Mouse (Mus musculus): Measurements from ENCODE around the gene Emid1. TPM values are rescaled to one million over a fixed set of nuclear protein-coding genes. Genes with fewer than 3 reads are reported as not detected.

Emid1 gene
- polyA plus RNA-seq, 1 experiment from 2014 or later: 178 TPM

DNA sequence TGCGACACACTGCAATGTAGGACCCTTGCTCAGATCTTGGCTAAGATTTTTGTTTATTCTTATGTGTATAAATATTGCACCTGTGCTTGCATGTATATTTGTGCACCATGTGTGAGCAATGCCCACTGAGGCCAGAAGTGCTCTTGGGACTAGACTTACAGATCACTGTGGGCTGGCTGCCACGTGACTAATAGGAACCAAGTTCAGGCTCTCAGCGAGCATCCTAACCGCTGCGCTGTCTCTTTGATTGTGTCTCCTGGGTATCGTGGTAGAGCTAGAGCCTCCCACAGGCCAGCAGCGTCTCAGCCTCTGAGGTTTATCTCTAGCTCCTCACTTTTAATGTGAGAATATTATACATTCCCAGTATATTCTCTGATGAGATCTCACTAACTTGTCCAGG lies 38.4 kb downstream of the Emid1 start:
- no peaks in the 10 kb centered on the region for H3K27me3 ChIP-seq (ENCODE audit: control insufficient read depth, insufficient read depth, low read length)
- H3K9ac ChIP-seq (ENCODE audit: low read depth, low read length): no peak overlapping the region
- H3K4me1 ChIP-seq (ENCODE audit: control insufficient read depth, insufficient read depth, low read length): no peaks in the 10 kb centered on the region
- no peaks in the 10 kb centered on the region for H3K9me3 ChIP-seq (ENCODE audit: control insufficient read depth, low read length)
- no peak for ATAC-seq (ENCODE audit: low FRiP score, low TSS enrichment)
- no peak overlapping the region for H3K4me2 ChIP-seq (replicated peaks; ENCODE audit: low read depth, low read length)
- no peaks in the 10 kb centered on the region for H3K36me3 ChIP-seq (ENCODE audit: control insufficient read depth, insufficient read depth, low read length)
- 90% methylated on average over 7 of the region's 7 CpGs for WGBS
- no peak overlapping the region for H3K27ac ChIP-seq (ENCODE audit: low read depth, low read length)
- no peak overlapping the region for H3K4me3 ChIP-seq (ENCODE audit: low read length)

GRCm38 (mm10) chr11:5109441-5109840 lies 42.6 kb downstream of the Emid1 start:
- H3K9me3 ChIP-seq (ENCODE audit: control insufficient read depth, low read length): no peaks in the 10 kb centered on the region
- no peaks in the 10 kb centered on the region for H3K4me1 ChIP-seq (ENCODE audit: control insufficient read depth, insufficient read depth, low read length)
- H3K36me3 ChIP-seq (ENCODE audit: control insufficient read depth, insufficient read depth, low read length): peaks cover 8% of the 10 kb centered on the region; the same call in 1 of the 2 replicates
- H3K9ac ChIP-seq (ENCODE audit: low read depth, low read length): no peak overlapping the region; the same call in 1 of the 2 replicates
- ATAC-seq (ENCODE audit: low FRiP score, low TSS enrichment): no peak
- H3K27ac ChIP-seq (ENCODE audit: low read depth, low read length): no peak overlapping the region
- no peaks in the 10 kb centered on the region for H3K27me3 ChIP-seq (ENCODE audit: control insufficient read depth, insufficient read depth, low read length)
- WGBS: 79% methylated on average over 8 of the region's 8 CpGs
- no peak overlapping the region for H3K4me3 ChIP-seq (ENCODE audit: low read length)
- no peak overlapping the region for H3K4me2 ChIP-seq (replicated peaks; ENCODE audit: low read depth, low read length)

GRCm38 (mm10) chr11:5103986-5104509 lies 48.0 kb downstream of the Emid1 start:
- Histone ChIP-seq H3K27me3 (ENCODE audit: control insufficient read depth, insufficient read depth, low read length) (no peaks in the 10 kb centered on the region), H3K4me1 (ENCODE audit: control insufficient read depth, insufficient read depth, low read length) (peaks cover 11% of the 10 kb centered on the region), H3K27ac (ENCODE audit: low read depth, low read length) (no peak overlapping the region), H3K4me2 (replicated peaks; ENCODE audit: low read depth, low read length) (no peak overlapping the region), H3K9ac (ENCODE audit: low read depth, low read length) (no peak overlapping the region), H3K36me3 (ENCODE audit: control insufficient read depth, insufficient read depth, low read length) (peaks cover 13% of the 10 kb centered on the region; the same call in 1 of the 2 replicates), H3K4me3 (ENCODE audit: low read length) (no peak overlapping the region), H3K9me3 (ENCODE audit: control insufficient read depth, low read length) (no peaks in the 10 kb centered on the region)
- ATAC-seq (ENCODE audit: low FRiP score, low TSS enrichment): no peak
- WGBS: 93% methylated on average over 4 of the region's 4 CpGs

GRCm38 (mm10) chr11:5102384-5102783 lies 49.7 kb downstream of the Emid1 start:
- WGBS: 92% methylated on average over 7 of the region's 7 CpGs
- Histone ChIP-seq H3K36me3 (ENCODE audit: control insufficient read depth, insufficient read depth, low read length) (peaks cover 13% of the 10 kb centered on the region; the same call in 1 of the 2 replicates), H3K9ac (ENCODE audit: low read depth, low read length) (no peak overlapping the region), H3K4me2 (replicated peaks; ENCODE audit: low read depth, low read length) (no peak overlapping the region), H3K9me3 (ENCODE audit: control insufficient read depth, low read length) (no peaks in the 10 kb centered on the region), H3K4me3 (ENCODE audit: low read length) (no peak overlapping the region), H3K4me1 (ENCODE audit: control insufficient read depth, insufficient read depth, low read length) (peaks cover 11% of the 10 kb centered on the region), H3K27me3 (ENCODE audit: control insufficient read depth, insufficient read depth, low read length) (no peaks in the 10 kb centered on the region), H3K27ac (ENCODE audit: low read depth, low read length) (no peak overlapping the region)
- no peak for ATAC-seq (ENCODE audit: low FRiP score, low TSS enrichment)

DNA sequence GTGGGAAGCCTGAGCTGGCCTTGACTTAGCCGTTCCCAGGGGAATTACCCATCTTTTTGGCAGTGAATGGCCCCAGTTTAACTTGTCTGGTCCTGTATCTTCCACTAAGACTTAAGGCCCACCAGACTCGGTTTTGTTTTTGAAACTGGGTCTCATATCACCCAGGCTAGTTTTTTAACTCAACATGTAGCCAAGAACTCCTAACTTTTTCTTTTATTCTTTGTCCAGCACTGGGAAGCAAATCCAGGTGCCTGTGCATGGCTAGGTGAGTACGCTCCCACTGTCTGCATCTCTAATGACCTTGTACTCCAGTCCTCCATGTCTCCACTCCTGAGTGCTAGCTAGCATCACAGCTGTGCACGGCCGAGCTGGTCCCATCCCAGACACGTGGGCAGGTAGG lies 50.4 kb downstream of the Emid1 start:
- Histone ChIP-seq H3K9ac (ENCODE audit: low read depth, low read length) (no peak overlapping the region), H3K9me3 (ENCODE audit: control insufficient read depth, low read length) (no peaks in the 10 kb centered on the region), H3K4me2 (replicated peaks; ENCODE audit: low read depth, low read length) (0 out of 2 replicates have a peak overlapping the region, but pooled peaks have one; percentile 2), H3K4me1 (ENCODE audit: control insufficient read depth, insufficient read depth, low read length) (peaks cover 15% of the 10 kb centered on the region), H3K27me3 (ENCODE audit: control insufficient read depth, insufficient read depth, low read length) (no peaks in the 10 kb centered on the region), H3K27ac (ENCODE audit: low read depth, low read length) (no peak overlapping the region; the same call in 1 of the 2 replicates), H3K4me3 (ENCODE audit: low read length) (no peak overlapping the region), H3K36me3 (ENCODE audit: control insufficient read depth, insufficient read depth, low read length) (peaks cover 13% of the 10 kb centered on the region; the same call in 1 of the 2 replicates)
- 70% methylated on average over 6 of the region's 6 CpGs for WGBS
- no peak for ATAC-seq (ENCODE audit: low FRiP score, low TSS enrichment)

- Histone ChIP-seq H3K4me2 (replicated peaks; ENCODE audit: low read depth, low read length) (peak overlapping the region; percentile 76), H3K4me1 (ENCODE audit: control insufficient read depth, insufficient read depth, low read length) (peaks cover 20% of the 10 kb centered on the region), H3K27me3 (ENCODE audit: control insufficient read depth, insufficient read depth, low read length) (no peaks in the 10 kb centered on the region), H3K27ac (ENCODE audit: low read depth, low read length) (no peak overlapping the region; the same call in 1 of the 2 replicates), H3K9me3 (ENCODE audit: control insufficient read depth, low read length) (no peaks in the 10 kb centered on the region), H3K4me3 (ENCODE audit: low read length) (peak overlapping the region; percentile 96), H3K9ac (ENCODE audit: low read depth, low read length) (peak overlapping the region; percentile 20; the same call in 1 of the 2 replicates), H3K36me3 (ENCODE audit: control insufficient read depth, insufficient read depth, low read length) (peaks cover 13% of the 10 kb centered on the region; the same call in 1 of the 2 replicates)
- ATAC-seq (ENCODE audit: low FRiP score, low TSS enrichment): no peak
- WGBS: 32% methylated on average over 5 of the region's 5 CpGs
Measured at GRCm38 (mm10) chr11:5100801-5101200, 51.3 kb downstream of the Emid1 start.

GRCm38 (mm10) chr11:5100283-5100682 lies 51.8 kb downstream of the Emid1 start:
- no peak for ATAC-seq (ENCODE audit: low FRiP score, low TSS enrichment)
- Histone ChIP-seq H3K4me3 (ENCODE audit: low read length) (peak overlapping the region; percentile 96), H3K9ac (ENCODE audit: low read depth, low read length) (peak overlapping the region; percentile 99), H3K27me3 (ENCODE audit: control insufficient read depth, insufficient read depth, low read length) (no peaks in the 10 kb centered on the region), H3K27ac (ENCODE audit: low read depth, low read length) (peak overlapping the region; percentile 97), H3K4me2 (replicated peaks; ENCODE audit: low read depth, low read length) (peak overlapping the region; percentile 76), H3K36me3 (ENCODE audit: control insufficient read depth, insufficient read depth, low read length) (peaks cover 11% of the 10 kb centered on the region; the same call in 1 of the 2 replicates), H3K9me3 (ENCODE audit: control insufficient read depth, low read length) (no peaks in the 10 kb centered on the region), H3K4me1 (ENCODE audit: control insufficient read depth, insufficient read depth, low read length) (peaks cover 20% of the 10 kb centered on the region)
- WGBS: 3% methylated on average over 7 of the region's 7 CpGs

DNA sequence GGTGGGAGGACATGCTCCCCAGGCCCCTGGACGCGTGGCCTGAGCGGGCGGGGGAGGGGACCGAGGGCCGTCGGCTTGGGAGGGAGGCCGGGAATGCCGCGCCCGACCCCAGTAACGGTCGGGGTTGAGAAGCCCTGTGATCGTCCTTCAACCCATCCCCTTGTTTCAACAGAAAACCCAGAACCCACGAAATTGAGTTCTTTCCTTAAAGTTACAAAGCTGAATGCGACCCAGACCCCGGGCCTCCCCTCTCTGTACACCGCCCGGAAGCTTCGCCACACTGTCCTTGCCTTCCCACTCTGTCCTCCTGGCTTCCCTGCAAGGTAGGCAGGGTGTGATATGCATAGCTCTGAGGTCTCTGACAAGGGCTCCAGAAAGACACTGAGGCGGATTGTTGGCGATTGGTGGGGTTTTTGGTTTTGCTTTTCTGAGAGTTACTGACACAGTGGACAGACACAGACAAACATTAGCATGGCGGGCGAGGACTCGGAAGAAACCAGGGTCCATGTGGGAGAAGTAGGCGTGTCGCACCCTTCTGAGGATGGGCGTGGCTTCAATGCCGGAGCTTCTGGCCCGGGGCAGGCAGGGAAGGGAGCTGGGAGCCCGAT lies 52.4 kb downstream of the Emid1 start:
- WGBS: under 1% methylated on average over 31 of the region's 31 CpGs
- Histone ChIP-seq H3K36me3 (ENCODE audit: control insufficient read depth, insufficient read depth, low read length) (peaks cover 5% of the 10 kb centered on the region; the same call in 1 of the 2 replicates), H3K9ac (ENCODE audit: low read depth, low read length) (peak overlapping the region; percentile 99), H3K4me1 (ENCODE audit: control insufficient read depth, insufficient read depth, low read length) (peaks cover 20% of the 10 kb centered on the region), H3K27me3 (ENCODE audit: control insufficient read depth, insufficient read depth, low read length) (no peaks in the 10 kb centered on the region), H3K4me2 (replicated peaks; ENCODE audit: low read depth, low read length) (peak overlapping the region; percentile 76), H3K9me3 (ENCODE audit: control insufficient read depth, low read length) (no peaks in the 10 kb centered on the region), H3K27ac (ENCODE audit: low read depth, low read length) (peak overlapping the region; percentile 97), H3K4me3 (ENCODE audit: low read length) (peak overlapping the region; percentile 96)
- peak; percentile 72 for ATAC-seq (ENCODE audit: low FRiP score, low TSS enrichment)

Data from kidney, embryonic 14.5 days (tissue).